Mouse (Mus musculus) CD8-positive naive resting alpha-beta T cell, adult 57 days (primary cell): Measurements from ENCODE around the gene Stat5b. TPM values are rescaled to one million over a fixed set of nuclear protein-coding genes. Genes with fewer than 3 reads are reported as not detected.

Experiments
- total RNA-seq: library from RNA; stranded (reverse); gene quantifications from one replicate; pipeline ENCODE4 v1.2.4, GENCODE M21; 2023

The Stat5b gene
- total RNA-seq = 133 TPM

DNA sequence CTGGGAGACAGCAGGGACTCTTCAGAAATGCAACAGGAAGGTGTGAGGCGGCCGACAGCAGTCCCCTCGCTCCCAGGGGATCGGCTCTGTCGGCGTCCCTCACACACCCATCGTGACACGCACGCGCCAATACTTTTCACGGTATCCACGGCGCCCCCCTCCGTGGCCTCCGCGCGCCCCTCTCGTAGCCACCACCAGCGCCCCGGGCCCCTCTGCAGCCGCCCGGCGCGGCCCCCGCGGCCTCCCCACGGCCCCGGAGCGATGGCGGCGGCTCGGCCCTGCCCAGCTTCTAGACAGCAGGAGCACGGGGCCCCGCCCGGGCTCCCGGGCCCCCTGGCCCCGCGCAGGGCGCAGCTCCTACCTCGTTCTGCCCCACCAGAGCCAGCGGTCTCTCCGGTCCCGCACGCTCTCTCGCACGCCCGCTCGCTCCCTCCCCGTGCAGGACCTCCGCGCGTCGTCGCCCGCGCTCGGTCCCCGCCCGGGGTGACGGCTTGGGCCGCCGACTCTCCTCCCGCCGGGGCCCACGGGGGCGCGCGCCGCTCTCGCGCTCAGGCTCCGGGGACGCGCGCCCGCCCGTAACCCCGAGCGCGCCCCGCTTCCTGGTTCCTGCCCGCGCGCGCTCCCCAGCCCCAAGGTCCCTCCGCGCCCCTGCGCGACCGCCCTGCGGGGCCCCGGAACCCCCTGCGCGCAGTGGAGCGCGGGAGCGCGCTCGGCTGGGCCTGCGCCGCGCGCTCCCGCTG, at the start of gene Stat5b:
Gene Stat5b, minus strand, starts transcription at position 687 of the 740 bp plus-strand sequence.

DNA sequence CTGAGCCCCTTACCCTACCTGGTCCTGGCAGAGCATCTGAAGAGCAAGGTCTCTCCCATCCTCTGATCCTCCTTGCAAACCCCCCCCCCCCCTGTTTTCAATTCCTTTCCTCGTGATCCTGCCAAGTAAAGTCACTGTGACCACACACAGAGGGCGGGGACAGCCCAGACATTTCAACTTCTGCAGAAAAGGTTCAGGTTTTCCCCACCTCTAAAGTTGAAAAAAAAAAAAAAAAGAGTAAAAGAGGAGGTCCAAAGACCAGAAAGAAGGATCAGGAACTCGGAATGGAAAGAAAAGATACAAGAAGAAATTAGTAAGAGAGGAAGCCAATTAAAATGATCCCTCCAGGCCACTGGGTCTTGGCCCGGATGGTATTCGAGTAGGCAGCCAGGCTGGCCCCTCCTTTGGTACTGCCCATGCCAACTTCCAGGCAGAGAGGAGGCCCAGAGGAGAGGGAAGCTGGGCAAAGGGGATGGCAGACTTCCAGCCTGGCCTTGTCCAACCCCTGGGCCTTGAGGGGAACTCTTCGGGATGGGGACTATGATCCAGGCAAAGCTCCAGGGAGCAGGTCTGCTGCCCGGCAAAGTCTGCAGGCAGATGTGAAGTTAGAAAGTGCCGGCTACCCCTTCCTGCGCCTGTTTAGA, 8.5 kb upstream of the Stat5b start, which contains the start of gene Stat5a:
Gene Stat5a, plus strand, starts transcription at position 417 of the 644 bp plus-strand sequence.

DNA sequence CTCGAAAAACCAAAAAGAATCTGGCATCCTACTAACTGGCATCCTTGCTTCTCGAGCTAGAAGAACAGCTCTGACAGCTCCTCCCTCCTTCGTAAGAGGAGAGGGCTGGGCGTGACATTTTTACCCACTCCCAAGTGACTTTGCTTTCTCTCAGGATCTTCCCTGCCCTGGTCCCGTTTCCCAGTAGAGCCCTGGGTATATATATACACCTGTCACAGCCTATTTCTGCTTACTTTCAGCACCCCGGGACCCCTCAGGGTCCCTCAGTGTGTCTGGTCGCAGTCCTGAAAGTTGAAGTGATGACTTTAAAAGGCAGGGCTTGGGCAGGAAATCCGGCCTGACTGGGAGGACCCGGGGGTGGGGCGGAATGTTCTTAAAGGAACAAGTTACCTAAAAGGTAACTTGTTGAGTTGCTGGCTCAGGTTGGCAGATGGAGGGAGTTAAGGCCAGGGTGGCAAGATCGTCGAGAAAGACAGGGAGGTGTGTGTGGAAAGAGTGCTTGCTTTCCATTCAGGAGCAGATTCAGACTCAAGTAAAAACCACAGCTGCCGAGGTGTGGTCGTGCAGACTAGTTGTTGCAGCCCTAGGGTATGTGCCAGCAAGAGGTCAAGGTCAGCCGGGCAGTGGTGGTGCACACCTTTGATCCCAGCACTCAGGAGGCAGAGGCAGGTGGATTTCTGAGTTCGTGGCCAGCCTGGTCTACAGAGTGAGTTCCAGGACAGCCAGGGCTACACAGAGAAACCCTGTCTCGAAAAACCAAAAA, 79.7 kb downstream of the Stat5b start, which contains the start of gene Ghdc:
Gene Ghdc, minus strand, starts transcription at position 312 of the 763 bp plus-strand sequence.

DNA sequence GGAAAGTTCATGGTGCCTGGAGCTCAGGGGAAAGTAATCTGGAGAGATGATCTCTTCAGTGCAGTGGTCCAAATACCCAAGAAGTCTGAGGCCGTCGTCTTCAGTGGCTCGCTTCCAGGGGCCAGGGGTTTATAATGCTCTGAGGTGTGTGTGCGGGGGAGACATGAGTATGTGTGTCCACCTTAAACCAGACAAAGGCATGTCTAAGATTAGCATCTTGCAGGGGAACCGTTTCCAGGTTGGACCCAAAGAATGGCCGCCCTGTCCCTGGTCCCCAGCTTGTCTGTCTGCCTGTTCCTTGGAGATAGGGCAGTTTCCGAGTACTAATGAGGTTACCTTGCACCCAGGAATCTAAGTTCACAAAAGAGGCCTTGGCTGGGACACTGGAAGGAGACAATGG, 87.7 kb downstream of the Stat5b start, which contains the start of gene Hcrt:
Gene Hcrt, minus strand, starts transcription at position 101 of the 400 bp plus-strand sequence.

DNA sequence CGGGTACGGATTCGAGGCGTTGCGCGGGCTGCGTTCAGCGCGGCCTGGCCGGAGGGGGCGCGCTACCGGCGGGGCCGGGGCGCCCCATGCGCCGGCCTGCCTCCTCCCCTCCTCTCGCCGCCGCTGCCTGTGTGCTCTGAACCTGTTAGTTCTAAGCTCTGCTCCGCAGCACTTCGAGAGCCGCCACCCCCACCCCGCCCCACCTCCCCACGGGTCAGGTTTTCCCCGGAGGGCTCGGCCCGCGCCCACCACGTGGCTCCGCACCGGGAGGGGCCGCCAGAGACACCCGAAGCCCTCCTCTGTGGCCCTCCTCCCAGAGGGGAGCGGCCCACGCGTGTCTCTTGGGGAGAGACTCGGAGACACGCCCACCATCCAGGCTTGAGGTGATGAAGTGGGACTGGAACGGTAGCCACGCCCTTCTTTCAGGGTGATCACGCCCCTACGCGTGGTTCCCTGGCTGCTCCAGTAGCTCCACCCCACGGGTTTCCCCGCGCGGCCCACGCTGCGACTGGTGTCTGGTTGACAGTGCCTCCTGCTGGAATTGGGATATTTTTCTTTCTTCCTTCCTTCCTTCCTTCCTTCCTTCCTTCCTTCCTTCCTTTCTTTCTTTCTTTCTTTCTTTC, 90.8 kb downstream of the Stat5b start, which contains the start of gene Kcnh4:
Gene Kcnh4, minus strand, starts transcription at position 332 of the 623 bp plus-strand sequence.

DNA sequence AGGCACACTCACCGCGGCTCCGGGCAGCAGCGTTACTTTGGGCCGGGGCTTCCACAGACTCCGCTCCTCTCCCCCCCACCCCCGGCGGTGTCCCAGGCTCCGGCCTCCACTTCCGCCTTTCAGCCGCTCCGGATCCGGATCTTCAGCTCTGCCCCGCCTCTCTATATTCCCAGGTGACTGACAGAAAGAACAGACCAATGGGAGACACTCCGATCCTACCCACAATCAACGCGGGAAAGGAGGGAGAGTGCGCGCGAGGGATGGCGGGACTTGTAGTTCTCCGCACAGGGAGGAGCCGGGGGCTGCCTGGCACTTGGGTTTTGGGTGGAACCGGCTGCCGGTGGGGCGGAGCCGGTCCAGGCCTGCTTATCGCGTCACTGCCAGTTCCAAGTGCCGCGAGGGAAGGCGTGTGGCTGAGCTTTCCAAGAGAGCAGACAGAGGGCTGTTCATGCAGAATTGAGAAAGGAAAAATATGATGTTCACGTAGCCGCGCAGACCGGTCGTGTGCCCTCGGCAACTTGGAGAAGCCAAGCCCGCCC, 112.4 kb downstream of the Stat5b start, which contains the start of gene Rab5c:
Gene Rab5c, minus strand, starts transcription at position 150 of the 539 bp plus-strand sequence.

Other genes starting within 250 kb of the Stat5b start
- gene Nkiras2, start 231.5 kb downstream of the Stat5b start, total RNA-seq = 14.1 TPM
- 388 TPM for gene Dnajc7, start 230.6 kb downstream of the Stat5b start, total RNA-seq
- gene Zfp385c, start 158.3 kb downstream of the Stat5b start, total RNA-seq = not detected
- gene Dhx58, start 146.5 kb downstream of the Stat5b start, total RNA-seq = 10.6 TPM
- 41.9 TPM for gene Kat2a, start 138.3 kb downstream of the Stat5b start, total RNA-seq
- gene Hspb9, start 136.9 kb downstream of the Stat5b start, total RNA-seq = not detected
- gene Rab5c, start 112.5 kb downstream of the Stat5b start, total RNA-seq = 121 TPM
- 0.58 TPM for gene Kcnh4, start 90.8 kb downstream of the Stat5b start, total RNA-seq
- not detected for gene Hcrt, start 87.8 kb downstream of the Stat5b start, total RNA-seq
- 7.3 TPM for gene Ghdc, start 79.8 kb downstream of the Stat5b start, total RNA-seq
- 81.4 TPM for gene Stat5a, start 8.6 kb upstream of the Stat5b start, total RNA-seq
- gene Stat3, start 88.8 kb upstream of the Stat5b start, total RNA-seq = 216 TPM
- 0.18 TPM for gene Cavin1, start 120.2 kb upstream of the Stat5b start, total RNA-seq
- gene Atp6v0a1, start 158.7 kb upstream of the Stat5b start, total RNA-seq = 8.4 TPM
- 10.8 TPM for gene Naglu, start 219.3 kb upstream of the Stat5b start, total RNA-seq
- gene Hsd17b1, start 227.7 kb upstream of the Stat5b start, total RNA-seq = 1.3 TPM
- gene Coasy, start 231.8 kb upstream of the Stat5b start, total RNA-seq = 12.5 TPM
- 43.0 TPM for gene Mlx, start 236.6 kb upstream of the Stat5b start, total RNA-seq
- gene Psmc3ip, start 244.7 kb upstream of the Stat5b start, total RNA-seq = 3.8 TPM